Mouse (Mus musculus): ENCODE results near the gene Lrrtm1. TPM values are rescaled to one million over a fixed set of nuclear protein-coding genes. Genes with fewer than 3 reads are reported as not detected.

The Lrrtm1 gene
- polyA plus RNA-seq, 1 experiment from 2014 or later, result 0.28 TPM

DNA sequence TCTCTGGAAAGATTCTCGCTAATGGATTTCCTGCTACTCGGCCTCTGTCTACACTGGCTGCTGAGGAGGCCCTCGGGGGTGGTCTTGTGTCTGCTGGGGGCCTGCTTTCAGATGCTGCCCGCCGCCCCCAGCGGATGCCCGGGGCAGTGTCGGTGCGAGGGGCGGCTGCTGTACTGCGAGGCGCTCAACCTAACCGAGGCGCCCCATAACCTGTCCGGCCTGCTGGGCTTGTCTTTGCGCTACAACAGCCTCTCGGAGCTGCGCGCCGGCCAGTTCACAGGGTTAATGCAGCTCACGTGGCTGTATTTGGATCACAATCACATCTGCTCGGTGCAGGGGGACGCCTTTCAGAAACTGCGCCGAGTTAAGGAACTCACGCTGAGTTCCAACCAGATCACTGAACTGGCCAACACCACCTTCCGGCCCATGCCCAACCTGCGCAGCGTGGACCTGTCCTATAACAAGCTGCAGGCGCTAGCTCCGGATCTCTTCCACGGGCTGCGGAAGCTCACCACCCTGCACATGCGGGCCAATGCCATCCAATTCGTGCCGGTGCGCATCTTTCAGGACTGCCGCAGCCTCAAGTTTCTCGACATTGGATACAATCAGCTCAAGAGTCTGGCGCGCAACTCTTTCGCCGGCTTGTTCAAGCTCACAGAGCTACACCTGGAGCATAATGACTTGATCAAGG lies 1.2 kb downstream of the Lrrtm1 start:
- peak overlapping the region; percentile 38 for H3K4me2 ChIP-seq
- H3K27me3 ChIP-seq, result peaks cover 35% of the 10 kb centered on the region
- DNase-seq, result no peak
- H3K9ac ChIP-seq, result no peak overlapping the region
- H3K4me1 ChIP-seq (replicated peaks), result no peaks in the 10 kb centered on the region
- no peaks in the 10 kb centered on the region for H3K36me3 ChIP-seq
- no peak for ATAC-seq (ENCODE audit: low read depth)
- H3K27ac ChIP-seq, result no peak overlapping the region
- H3K9me3 ChIP-seq (replicated peaks), result no peaks in the 10 kb centered on the region
- peak overlapping the region; percentile 14 for H3K4me3 ChIP-seq (replicated peaks)
- WGBS (ENCODE audit: insufficient replicate concordance), result 3% methylated on average over 42 of the region's 43 CpGs

DNA sequence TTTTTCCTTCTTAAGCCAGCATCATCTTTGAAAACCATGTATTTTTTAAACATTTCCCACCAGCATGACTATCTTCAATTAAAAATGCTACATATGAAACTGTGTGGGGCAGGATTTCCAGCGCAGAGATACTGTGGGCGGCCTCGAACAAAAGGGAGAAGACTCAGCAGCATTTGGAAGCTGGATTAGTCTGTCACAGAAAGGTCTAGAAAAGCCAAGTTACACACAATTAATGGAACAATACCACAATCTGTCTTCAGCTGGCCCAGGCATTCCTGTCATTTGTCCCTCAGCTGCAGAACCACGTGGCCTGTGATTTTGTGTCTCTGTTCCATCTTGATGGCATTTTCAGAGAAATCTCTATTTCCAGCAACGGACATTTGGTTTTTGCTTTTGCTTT lies 11.0 kb downstream of the Lrrtm1 start:
- Histone ChIP-seq H3K4me2 (no peak overlapping the region), H3K4me3 (replicated peaks) (no peak overlapping the region), H3K36me3 (no peaks in the 10 kb centered on the region), H3K9me3 (replicated peaks) (no peaks in the 10 kb centered on the region), H3K4me1 (replicated peaks) (no peaks in the 10 kb centered on the region), H3K9ac (no peak overlapping the region), H3K27me3 (no peaks in the 10 kb centered on the region), H3K27ac (no peak overlapping the region)
- DNase-seq (no peak), ATAC-seq (ENCODE audit: low read depth) (no peak)
- WGBS (ENCODE audit: insufficient replicate concordance), result 64% methylated on average over 5 of the region's 5 CpGs

DNA sequence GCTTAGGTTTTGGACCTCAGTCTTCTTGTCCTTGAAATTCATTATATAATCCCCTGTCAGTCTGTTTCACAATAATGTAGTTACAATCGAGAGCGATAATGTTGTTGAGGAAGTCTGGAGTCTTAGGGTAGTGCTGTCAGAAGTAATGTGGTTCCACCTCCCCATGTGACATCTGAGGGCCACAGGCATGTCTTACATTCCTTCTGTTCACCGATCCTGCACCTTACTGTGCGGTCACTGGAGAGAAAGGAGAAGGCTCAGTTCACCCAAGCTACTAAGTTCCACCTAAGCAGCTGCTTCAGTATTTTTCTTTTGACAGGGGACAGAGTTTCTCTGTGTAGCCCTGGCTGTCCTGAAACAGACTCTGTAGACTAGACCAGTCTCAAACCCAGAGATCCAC lies 13.9 kb downstream of the Lrrtm1 start:
- H3K4me1 ChIP-seq (replicated peaks), result no peaks in the 10 kb centered on the region
- H3K36me3 ChIP-seq, result no peaks in the 10 kb centered on the region
- no peak overlapping the region for H3K9ac ChIP-seq
- ATAC-seq (ENCODE audit: low read depth), result no peak
- H3K27me3 ChIP-seq, result no peaks in the 10 kb centered on the region
- H3K4me3 ChIP-seq (replicated peaks), result no peak overlapping the region
- DNase-seq, result no peak
- no peak overlapping the region for H3K27ac ChIP-seq
- H3K4me2 ChIP-seq, result no peak overlapping the region
- WGBS (ENCODE audit: insufficient replicate concordance), result 70% methylated on average over 4 of the region's 4 CpGs
- no peaks in the 10 kb centered on the region for H3K9me3 ChIP-seq (replicated peaks)

DNA sequence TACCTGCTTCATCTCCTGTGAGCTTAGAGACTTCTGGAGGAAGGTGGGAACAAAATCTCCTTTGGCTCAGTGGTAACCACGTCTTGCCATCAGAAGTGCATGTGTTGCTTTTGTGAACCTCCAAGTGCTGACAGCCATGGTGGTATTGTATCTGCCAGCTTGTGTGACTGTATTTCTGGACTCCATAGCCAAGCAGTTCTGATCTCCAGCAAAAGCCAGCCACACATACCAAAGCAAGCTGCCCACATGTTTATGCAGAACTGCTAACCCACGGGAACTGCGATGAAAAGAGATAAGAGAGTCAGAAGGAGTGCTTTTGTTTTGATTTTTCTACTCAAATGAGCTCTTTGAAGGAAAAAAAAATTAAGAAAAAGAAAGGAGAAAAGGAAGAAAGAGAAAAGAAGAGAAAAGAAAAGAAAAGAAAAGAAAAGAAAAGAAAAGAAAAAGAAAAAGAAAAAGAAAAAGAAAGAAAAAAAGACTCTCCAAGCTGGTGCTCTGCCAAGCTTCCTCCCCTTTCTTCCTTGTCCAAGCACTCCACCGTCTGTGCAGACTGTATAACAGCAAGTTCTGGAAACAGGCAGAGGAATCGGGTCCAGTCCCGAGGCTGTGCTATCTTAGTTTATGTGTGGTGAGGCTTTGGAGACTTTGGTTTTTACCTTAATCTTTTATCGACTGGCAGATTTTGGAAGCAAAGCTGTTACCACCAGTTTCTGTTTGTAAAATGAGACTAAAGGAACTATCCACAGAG lies 15.0 kb downstream of the Lrrtm1 start:
- no peak overlapping the region for H3K9ac ChIP-seq
- ATAC-seq (ENCODE audit: low read depth) (no peak), DNase-seq (no peak)
- no peaks in the 10 kb centered on the region for H3K27me3 ChIP-seq
- no peaks in the 10 kb centered on the region for H3K4me1 ChIP-seq (replicated peaks)
- WGBS (ENCODE audit: insufficient replicate concordance), result 45% methylated on average over 7 of the region's 7 CpGs
- no peak overlapping the region for H3K4me2 ChIP-seq
- H3K36me3 ChIP-seq, result no peaks in the 10 kb centered on the region
- no peaks in the 10 kb centered on the region for H3K9me3 ChIP-seq (replicated peaks)
- H3K27ac ChIP-seq, result no peak overlapping the region
- no peak overlapping the region for H3K4me3 ChIP-seq (replicated peaks)

DNA sequence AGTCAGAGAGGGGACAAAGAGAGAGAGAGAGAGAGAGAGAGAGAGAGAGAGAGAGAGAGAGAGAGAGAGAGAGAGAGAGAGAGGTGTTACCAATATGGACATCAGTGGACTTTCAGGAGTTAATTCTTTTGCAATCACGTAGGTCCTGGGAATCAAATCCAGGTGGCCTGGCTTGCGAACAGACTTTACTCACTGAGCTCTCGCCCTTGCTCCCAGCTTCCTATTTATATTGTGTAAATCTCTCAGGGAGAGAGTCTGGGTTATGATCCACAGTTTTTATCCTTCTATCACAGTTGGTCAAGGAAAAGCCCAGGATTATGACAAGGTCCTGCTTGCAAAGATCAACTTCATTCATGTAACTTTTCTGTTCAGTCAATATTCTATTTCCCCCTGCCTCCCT lies 22.7 kb downstream of the Lrrtm1 start:
- ATAC-seq (ENCODE audit: low read depth) (no peak), DNase-seq (no peak)
- H3K9me3 ChIP-seq (replicated peaks), result no peaks in the 10 kb centered on the region
- no peaks in the 10 kb centered on the region for H3K4me1 ChIP-seq (replicated peaks)
- H3K27me3 ChIP-seq, result no peaks in the 10 kb centered on the region
- H3K27ac ChIP-seq, result no peak overlapping the region
- H3K4me2 ChIP-seq, result no peak overlapping the region
- H3K36me3 ChIP-seq, result no peaks in the 10 kb centered on the region
- no peak overlapping the region for H3K4me3 ChIP-seq (replicated peaks)
- no peak overlapping the region for H3K9ac ChIP-seq
- 59% methylated on average over 3 of the region's 3 CpGs for WGBS (ENCODE audit: insufficient replicate concordance)

DNA sequence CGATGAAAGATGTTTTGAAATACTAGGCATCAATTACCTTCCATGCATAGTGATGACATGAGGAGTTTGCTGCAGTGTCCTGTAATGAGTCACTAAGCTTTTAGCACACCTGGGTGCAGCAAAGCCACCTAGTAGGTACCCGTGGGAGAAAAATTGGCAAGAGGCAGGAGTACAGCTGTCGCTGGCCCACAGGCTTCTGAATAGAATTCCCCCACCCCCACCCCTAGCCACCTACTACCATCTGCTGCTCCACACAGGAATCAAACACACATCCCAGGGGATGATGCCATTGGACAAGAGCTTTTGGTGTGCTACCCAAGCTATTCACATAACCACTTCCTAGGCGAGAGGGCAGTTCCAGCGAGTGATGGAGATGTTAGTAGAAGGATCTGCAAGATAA lies 36.3 kb downstream of the Lrrtm1 start:
- H3K36me3 ChIP-seq, result no peaks in the 10 kb centered on the region
- 76% methylated on average over 5 of the region's 5 CpGs for WGBS (ENCODE audit: insufficient replicate concordance)
- no peaks in the 10 kb centered on the region for H3K9me3 ChIP-seq (replicated peaks)
- H3K4me3 ChIP-seq (replicated peaks), result no peak overlapping the region
- no peak overlapping the region for H3K4me2 ChIP-seq
- DNase-seq, result no peak
- ATAC-seq (ENCODE audit: low read depth), result no peak
- no peak overlapping the region for H3K9ac ChIP-seq
- H3K4me1 ChIP-seq (replicated peaks), result no peaks in the 10 kb centered on the region
- H3K27ac ChIP-seq, result no peak overlapping the region
- H3K27me3 ChIP-seq, result no peaks in the 10 kb centered on the region

DNA sequence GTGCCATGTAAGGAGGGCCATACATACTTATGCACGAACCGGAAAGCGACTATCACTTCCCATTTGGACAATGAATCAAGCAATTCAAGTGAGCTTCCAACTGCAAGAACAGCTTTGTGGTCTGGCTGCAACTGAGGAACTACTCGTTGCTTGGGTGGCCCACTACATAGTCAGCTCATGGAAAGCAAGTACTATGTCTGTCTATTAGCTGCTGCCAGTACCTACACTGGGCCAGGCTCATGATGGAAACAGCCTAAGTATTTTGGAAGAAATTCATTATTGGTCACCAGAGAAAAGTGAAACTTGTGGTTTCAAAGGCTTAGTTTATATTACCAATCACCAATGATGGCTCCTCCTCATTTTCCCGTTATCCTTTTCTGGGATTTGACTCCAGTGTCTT lies 43.8 kb downstream of the Lrrtm1 start:
- H3K4me3 ChIP-seq (replicated peaks), result no peak overlapping the region
- no peaks in the 10 kb centered on the region for H3K4me1 ChIP-seq (replicated peaks)
- H3K4me2 ChIP-seq, result no peak overlapping the region
- DNase-seq (no peak), ATAC-seq (ENCODE audit: low read depth) (no peak)
- H3K9ac ChIP-seq, result no peak overlapping the region
- H3K27ac ChIP-seq, result no peak overlapping the region
- WGBS (ENCODE audit: insufficient replicate concordance), result 73% methylated on average over 5 of the region's 5 CpGs
- no peaks in the 10 kb centered on the region for H3K9me3 ChIP-seq (replicated peaks)
- no peaks in the 10 kb centered on the region for H3K27me3 ChIP-seq
- no peaks in the 10 kb centered on the region for H3K36me3 ChIP-seq

DNA sequence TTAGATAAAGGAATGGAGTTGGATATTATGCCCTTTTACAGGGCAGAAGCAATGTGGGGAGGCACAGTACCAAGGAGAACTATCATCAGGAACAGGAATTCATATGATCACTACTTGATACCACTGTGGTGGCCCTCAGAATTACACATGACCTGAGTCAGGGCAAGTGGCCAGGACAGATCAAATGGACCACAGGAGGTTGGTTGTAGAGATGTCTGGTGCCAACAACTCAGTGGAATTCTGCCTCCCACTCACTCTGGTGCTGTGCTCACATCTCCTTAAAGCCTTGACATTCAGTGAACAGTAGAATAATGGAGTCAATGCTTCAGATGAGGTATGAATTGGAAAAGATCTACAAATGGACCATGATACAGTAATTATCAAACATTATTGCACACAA lies 45.9 kb downstream of the Lrrtm1 start:
- no peak overlapping the region for H3K4me3 ChIP-seq (replicated peaks)
- H3K4me2 ChIP-seq, result no peak overlapping the region
- DNase-seq, result no peak
- no peaks in the 10 kb centered on the region for H3K36me3 ChIP-seq
- no peak for ATAC-seq (ENCODE audit: low read depth)
- no peaks in the 10 kb centered on the region for H3K27me3 ChIP-seq
- no peaks in the 10 kb centered on the region for H3K4me1 ChIP-seq (replicated peaks)
- no peak overlapping the region for H3K9ac ChIP-seq
- H3K9me3 ChIP-seq (replicated peaks), result no peaks in the 10 kb centered on the region
- no peak overlapping the region for H3K27ac ChIP-seq

DNA sequence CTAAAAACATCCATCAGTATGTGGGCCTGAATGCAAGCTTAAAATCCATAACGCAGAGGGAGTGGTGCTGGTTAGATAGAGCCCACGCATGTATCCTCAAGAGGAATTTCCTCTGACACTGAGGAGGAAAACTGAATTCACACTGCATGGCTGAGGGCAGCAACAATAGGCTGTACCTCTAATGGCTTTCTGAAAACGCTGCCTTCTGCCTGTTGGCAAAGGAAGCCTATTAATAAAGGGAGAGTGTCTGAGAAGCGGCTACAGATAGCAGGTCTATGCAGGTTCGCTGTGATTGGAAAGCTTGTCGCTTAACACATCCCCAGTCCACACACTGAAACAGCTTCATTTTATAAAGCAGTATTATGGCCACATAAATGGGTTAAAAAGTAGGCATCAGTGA lies 48.9 kb downstream of the Lrrtm1 start:
- no peak overlapping the region for H3K4me3 ChIP-seq (replicated peaks)
- no peaks in the 10 kb centered on the region for H3K27me3 ChIP-seq
- ATAC-seq (ENCODE audit: low read depth), result no peak
- no peak overlapping the region for H3K4me2 ChIP-seq
- 59% methylated on average over 6 of the region's 6 CpGs for WGBS (ENCODE audit: insufficient replicate concordance)
- no peaks in the 10 kb centered on the region for H3K4me1 ChIP-seq (replicated peaks)
- no peak overlapping the region for H3K27ac ChIP-seq
- H3K9ac ChIP-seq, result no peak overlapping the region
- no peak for DNase-seq
- H3K36me3 ChIP-seq, result no peaks in the 10 kb centered on the region
- H3K9me3 ChIP-seq (replicated peaks), result no peaks in the 10 kb centered on the region

DNA sequence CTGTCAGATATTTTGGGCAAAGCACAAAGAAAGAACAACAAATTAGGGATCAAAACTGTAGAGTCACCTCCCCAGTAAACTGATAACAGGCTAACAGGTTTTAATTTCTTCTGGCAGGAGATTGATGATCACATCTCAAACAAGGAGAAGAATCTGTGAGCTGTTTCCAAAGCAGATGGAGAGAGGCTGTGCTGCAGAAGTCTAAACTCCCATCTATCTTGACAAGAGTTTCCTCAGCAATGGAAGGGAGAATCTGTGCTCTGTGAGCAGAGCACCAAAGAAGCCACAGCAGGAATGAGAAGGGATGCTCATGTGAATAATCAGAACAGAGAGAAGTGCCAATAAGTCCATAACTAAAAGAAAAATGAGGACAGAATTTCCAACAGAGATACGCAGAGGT lies 58.8 kb downstream of the Lrrtm1 start:
- H3K4me1 ChIP-seq (replicated peaks), result no peaks in the 10 kb centered on the region
- H3K27me3 ChIP-seq, result no peaks in the 10 kb centered on the region
- H3K4me2 ChIP-seq, result no peak overlapping the region
- H3K36me3 ChIP-seq, result no peaks in the 10 kb centered on the region
- no peak for DNase-seq
- H3K4me3 ChIP-seq (replicated peaks), result no peak overlapping the region
- no peak overlapping the region for H3K27ac ChIP-seq
- H3K9me3 ChIP-seq (replicated peaks), result no peaks in the 10 kb centered on the region
- no peak for ATAC-seq (ENCODE audit: low read depth)
- no peak overlapping the region for H3K9ac ChIP-seq
- WGBS (ENCODE audit: insufficient replicate concordance), result 71% methylated on average over 1 of the region's 1 CpGs

DNA sequence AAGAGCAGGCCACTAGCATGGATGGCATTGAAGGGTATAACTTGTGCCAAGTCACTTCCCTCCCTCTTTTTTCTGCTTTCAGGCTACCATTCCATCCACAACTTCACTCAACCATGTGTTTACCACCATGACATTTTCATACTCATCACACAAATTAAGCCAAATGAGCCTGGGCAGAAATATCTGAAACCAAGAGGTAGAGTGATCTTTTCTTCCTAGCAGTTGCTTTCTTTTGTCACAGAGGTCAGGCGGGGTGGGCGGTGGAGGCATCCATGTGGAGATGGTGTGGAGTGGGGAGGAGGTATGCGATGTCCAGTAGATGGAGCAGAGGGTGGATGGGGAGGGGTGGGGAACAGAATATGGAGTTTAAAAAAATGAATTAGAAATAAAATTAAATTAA lies 64.3 kb downstream of the Lrrtm1 start:
- H3K9ac ChIP-seq, result no peak overlapping the region
- no peak overlapping the region for H3K4me3 ChIP-seq (replicated peaks)
- DNase-seq (no peak), ATAC-seq (ENCODE audit: low read depth) (no peak)
- no peak overlapping the region for H3K27ac ChIP-seq
- H3K4me2 ChIP-seq, result no peak overlapping the region
- 80% methylated on average over 3 of the region's 3 CpGs for WGBS (ENCODE audit: insufficient replicate concordance)
- H3K4me1 ChIP-seq (replicated peaks), result no peaks in the 10 kb centered on the region
- H3K36me3 ChIP-seq, result no peaks in the 10 kb centered on the region
- H3K9me3 ChIP-seq (replicated peaks), result no peaks in the 10 kb centered on the region
- no peaks in the 10 kb centered on the region for H3K27me3 ChIP-seq

All from liver, embryonic 13.5 days (tissue).